Mouse (Mus musculus) CD4-positive, CD25-positive, alpha-beta regulatory T cell, adult 2 months (primary cell): ENCODE measurements around the gene Gpc5.

ENCODE experiments used
- DNase-seq: peaks from one replicate; pipeline ENCODE4 v3.0.0-alpha.2; 2012; ENCODE audit warnings: low read depth, low spot score

The Gpc5 gene

DNA sequence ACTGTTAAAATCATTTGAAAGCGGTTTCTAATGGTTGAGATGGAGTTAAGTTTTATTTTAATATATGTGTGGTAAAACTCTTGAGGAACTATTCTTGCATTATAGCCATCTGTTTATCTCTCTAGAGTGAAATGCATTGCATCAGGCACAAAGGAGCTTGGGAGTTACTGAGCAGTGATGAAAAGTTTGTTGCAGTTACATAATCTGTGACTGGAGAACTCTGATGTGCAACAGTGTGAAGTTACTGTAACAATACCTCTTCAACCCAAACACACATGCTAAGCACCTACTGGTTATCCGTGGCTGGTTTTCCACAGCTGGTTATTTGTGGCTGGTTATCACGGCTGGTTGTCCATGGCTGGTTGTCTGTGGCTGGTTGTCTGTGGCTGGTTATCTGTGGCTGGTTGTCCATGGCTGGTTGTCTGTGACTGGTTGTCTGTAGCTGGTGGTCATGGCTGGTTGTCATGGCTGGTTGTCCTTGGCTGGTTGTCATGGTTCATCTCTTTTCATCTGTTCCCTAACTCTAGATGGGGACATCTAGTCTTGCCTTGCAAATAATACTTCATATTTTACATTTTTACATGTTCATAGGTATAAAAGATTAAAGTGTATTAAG lies 273.4 kb downstream of the Gpc5 start:
- DNase-seq, result no peak

- DNase-seq, result no peak
These were observed 277.7 kb downstream of the Gpc5 start for GRCm38 (mm10) chr14:115369611-115370167.

DNA sequence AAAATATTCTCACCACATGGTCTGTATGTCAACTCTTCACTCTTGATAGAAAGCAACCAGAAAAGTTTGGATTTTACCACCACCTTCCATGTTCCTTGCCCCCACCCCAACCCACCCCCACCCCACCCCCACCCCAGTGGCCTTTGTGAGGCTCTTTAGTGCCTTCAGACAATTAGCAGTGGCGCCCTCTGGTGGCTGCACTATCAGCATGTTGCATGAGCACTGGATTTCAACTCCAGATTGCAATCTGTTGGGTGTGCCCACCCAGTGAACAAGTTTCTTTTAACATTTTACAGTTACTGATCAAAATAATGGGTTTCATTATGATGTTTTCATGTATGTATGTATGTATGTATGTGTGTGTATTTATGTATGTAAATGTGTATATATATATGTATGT lies 279.1 kb downstream of the Gpc5 start:
- DNase-seq, result peak; percentile 61

DNA sequence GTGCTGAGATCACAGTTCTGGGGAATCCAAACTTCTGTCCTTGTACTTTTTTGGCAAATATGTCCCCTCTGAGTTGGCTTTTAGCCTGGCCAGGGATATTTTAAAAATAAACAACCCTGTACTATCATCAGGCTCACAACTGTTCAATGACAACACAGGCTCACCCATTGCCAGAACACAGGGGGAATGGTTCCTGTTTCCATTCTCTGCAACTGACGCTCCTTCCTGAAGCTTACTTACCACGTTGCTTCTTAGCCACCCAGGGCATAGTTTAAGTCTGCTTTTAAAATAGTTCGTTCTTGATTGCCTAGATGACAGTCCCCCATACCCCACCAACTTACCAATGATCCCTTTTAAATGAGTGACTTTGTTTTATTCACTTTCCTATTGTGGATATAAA lies 299.8 kb downstream of the Gpc5 start:
- DNase-seq, result no peak

- DNase-seq, result peak; percentile 47
These were observed 301.0 kb downstream of the Gpc5 start for GRCm38 (mm10) chr14:115392894-115393524.

DNA sequence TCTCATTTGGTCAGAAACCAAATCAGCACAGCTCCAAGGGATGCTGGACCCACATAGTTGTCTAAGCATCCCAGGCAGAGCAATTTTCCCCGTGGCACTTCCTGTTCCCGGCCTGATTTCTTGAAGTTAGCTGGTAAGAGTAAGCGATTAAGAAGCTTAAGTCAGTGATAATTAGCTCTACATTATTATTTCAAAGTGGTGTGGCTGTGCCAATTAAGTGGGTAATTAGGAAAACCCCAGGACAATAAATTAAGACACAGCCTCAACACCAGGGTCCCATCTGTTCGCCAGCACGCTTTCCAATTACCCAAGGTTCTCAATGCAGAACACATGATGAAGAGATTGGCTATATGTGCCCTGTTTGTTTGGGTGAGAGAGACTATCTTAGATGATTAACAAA lies 314.6 kb downstream of the Gpc5 start:
- no peak for DNase-seq

DNA sequence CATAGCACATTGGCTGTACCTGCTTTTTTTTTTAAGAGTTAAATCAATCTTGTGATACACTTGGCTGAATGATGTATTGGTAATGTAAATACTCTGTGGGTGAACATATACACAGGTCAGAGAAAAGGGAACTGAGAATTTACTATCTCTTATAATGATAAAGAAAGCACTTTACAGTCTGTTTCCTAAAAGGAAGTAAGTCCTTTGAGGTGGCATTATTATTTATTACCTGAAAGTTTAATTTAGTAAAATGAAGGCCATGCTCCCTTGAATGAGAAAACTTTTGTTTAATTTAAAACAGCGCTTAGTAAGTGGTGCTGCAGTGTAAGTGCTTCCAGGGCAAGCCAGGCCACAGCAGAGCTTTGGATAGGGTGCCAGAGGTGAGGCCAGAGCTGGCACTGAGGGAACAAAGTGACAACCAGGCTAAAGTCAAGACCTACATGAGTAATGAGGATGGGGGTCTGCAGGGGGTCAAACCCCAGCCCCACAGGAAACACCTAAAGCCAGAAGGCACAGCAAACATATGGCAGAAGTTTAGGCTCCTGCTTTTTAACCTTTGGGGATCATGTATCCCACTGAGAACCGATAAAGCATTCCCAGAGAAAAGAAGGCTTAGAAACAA lies 315.4 kb downstream of the Gpc5 start:
- no peak for DNase-seq

DNA sequence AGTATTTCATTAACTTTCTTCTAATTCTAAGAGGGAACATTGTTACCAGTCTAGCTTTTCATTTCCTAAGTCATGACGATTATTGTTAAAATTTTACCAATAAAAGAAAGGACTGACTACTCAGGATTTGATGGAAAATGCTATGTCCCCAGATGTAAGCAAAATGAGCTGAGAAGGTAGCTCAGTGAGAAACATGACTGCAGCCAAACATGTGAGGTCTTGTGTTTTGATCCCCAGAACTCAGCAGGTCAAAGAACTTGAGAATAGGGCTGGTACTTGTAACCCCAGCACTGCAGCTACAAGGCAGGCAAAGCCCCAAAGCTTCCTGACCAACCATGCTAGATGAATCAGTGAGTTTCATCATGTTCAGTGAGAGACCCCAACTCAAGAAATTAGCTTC lies 318.9 kb downstream of the Gpc5 start:
- no peak for DNase-seq

DNA sequence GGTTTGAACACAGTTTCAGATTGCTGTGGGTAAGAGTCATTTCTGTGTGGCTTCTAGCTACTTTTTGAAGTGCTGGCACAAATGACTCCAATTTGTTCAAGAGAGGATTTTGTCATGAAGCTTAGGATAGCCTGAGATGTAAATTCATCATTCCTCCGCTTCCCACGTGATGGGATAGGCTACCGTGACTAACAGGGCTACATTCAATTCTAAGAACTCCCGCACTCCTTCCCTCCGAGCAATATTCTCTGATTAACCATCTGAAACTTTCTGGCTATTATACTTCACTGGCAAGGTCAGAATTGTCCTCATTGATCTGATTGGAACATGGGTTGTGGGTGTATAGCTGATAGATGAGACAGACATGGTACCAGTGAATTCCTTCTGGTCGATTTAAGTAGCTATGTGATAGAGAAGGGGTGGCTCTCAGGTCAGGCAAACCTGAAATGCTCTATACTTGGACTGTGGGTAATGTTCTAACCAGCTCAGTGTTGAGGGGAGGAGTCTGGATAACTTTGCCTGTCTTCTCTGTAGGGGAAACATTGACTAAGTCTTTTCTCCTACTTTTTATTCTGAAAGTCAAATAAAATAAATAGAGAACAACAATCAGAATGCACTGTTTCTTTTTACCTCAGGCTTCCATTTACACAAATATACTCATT lies 319.6 kb downstream of the Gpc5 start:
- DNase-seq, result no peak

DNA sequence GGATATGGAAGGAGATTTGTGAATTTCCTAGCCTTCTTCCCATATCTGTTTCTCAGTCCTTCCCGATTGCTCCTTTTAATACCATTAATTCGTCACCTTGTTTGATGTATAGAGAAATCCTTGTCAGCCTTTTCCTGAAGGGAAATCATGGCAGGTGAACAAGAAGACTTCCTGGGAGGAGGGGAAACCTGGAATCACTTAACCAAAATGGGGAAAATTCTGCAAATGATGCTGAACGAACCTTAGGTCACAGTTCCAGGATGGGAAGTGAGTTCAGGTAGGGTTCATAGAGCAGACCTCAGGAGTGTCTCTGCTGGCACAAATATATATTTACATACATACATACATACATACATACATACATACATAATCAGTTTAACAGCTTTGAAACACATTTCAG lies 320.8 kb downstream of the Gpc5 start:
- no peak for DNase-seq

GRCm38 (mm10) chr14:115413429-115413828 lies 321.4 kb downstream of the Gpc5 start:
- DNase-seq, result no peak

- DNase-seq, result no peak
These were observed 322.5 kb downstream of the Gpc5 start for GRCm38 (mm10) chr14:115414545-115414944.

DNA sequence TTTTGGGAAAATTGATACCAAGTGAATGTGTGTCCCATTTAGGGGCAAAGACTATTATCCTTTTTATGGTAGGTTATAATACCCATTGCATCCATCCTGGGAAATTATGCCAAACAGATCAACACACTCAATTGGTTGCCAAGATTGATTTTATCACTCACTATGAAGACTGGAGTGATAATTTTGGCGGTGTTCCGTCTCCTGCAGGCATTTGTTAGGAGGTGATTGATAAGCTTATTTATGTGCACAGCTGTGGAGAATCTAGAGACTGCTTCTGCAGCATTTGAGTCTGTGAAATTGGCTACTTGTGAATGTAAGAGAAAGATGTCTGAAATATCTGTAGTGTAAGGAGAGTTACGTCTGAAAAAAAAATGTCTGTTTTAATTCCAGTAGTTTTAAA lies 340.0 kb downstream of the Gpc5 start:
- DNase-seq, result no peak

DNA sequence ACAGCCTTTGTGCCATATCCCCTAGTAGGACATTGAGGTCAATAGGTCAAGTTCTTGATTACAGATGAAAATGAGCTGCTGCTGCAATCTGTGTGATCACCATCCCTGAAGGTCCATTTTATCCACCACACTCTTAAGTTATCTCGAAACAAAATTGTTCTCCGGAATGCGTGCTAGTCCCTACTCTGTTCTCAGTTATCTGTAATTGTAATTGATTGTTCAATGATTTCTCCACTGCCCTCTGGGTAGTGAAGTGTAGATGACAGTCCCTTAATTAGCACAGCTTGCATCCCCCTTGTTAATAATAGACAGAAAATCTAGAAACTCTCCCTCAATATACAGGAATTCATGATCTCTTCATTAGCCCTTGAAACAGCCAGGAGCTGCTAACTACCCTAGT lies 340.4 kb downstream of the Gpc5 start:
- no peak for DNase-seq

DNA sequence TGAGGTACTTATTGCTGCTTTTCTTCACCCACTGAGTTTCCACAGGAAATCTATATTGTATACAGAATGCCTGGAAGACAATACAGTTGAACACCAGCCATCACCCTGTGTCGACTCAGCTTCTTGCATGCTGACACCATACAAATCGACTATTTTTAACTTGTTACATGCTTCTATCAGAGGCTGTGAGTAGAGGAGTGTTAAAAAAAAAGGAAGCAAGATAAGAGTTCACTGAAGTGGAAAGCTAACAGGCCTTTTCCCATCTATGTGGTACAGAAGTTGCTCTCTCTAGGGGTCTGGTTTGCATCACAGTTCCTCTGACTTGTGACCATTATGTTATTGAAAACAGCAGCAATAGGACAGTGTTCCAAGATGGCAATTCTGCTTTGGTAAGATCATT lies 344.6 kb downstream of the Gpc5 start:
- no peak for DNase-seq

DNA sequence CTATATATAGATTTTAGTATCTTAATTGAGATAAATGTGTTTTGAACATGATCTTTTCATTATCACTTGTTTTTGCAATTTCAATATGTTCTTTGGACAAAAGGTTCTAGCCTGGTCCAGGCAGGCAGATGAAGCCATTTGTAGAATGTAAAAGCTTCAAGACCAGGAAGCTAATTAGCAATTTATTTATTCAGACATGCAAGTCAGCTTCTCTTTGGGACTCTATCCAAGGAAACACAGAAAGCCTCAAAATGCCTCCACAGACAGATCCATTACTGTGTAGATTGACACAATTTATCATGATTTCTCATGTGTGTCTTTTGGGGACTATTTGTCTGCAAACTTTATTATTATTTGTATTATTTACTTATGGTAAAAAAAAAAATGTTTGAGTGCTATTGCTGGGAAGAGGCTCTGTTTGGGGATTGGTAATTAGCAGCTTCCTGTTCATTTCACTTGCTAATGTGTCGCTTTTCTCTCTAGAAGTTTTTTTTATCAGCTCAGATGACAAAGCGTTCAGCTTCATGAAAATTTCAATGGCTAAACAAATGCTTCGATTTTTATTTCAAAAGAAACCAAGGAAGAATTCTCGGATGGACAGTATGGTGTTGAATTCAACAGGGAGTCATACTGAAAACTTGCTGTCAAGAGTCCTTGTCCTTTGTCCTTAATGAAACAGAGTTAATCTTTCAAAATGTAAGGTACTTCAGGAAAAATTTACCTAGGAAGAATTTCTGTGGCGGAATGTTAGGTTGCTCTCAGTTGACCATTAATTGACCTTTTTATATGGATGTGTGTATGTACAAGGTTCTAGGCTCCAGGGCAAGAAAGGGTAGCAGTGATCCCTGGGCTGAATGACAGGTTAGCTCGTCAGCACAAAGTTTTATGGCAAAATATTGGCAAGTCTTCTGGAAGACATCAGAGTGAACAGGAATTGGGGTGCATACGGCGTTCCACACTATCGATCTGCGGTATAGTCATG lies 353.1 kb downstream of the Gpc5 start:
- DNase-seq, result no peak

DNA sequence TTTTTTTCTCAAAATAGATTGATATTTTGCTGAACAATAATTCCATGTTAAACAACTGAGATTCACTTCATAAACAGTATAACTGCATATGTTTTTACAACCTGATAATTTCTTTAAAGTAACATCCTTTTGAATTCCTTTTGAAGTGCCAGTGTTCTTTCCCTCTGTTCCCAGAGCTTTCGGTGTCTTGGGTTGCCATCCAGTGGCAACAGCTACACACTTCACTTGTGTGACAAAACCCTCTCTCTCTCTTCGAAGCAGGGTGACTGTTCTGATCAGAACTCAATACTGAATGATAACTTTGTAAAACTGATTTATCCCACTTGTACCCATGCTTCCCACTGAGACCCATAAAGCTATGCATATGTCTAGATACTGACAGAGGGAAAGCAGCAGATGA lies 358.9 kb downstream of the Gpc5 start:
- no peak for DNase-seq

GRCm38 (mm10) chr14:115467960-115468359 lies 375.9 kb downstream of the Gpc5 start:
- DNase-seq, result no peak

GRCm38 (mm10) chr14:115475234-115475633 lies 383.2 kb downstream of the Gpc5 start:
- no peak for DNase-seq

DNA sequence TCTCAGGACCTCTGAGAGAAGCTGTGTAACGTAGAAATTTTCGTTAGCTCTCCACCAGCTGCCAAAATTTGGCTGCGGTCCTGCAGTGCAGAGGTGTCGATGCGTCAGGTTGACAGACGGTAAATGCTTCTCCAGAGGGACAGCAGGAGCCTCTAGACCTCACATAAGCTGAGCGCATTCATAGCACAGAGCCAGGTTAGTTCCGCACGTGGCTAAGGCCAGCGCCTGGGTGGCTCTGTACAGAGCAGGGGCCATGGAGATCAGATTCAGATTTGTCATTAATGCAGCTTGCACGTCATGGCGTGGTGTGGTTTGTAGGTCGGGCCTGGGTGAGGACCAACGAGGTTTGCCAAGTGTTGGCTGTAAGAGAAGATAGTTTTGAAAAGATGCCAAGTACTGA lies 385.3 kb downstream of the Gpc5 start:
- no peak for DNase-seq

- no peak for DNase-seq
These were observed 393.1 kb downstream of the Gpc5 start for GRCm38 (mm10) chr14:115485090-115485489.
